Mouse (Mus musculus) heart, embryonic 11.5 days (tissue): ENCODE measurements around the gene Mt2. TPM values are rescaled to one million over a fixed set of nuclear protein-coding genes. Genes with fewer than 3 reads are reported as not detected.

Source experiments
- polyA plus RNA-seq: library from polyadenylated mRNA; unstranded; fragments of >200 nt; fragmentation: Nextera tagmentation; extraction: Ambion mirVana; gene quantifications from 2 replicates; pipeline ENCODE4 v1.2.1, GENCODE M21; 2014

Mt2 gene
- polyA plus RNA-seq, 1 experiment from 2014 or later = 102 TPM

Other genes with a start within 250 kb of the Mt2 start
- gene Amfr, start 159.8 kb upstream of the Mt2 start, polyA plus RNA-seq = 47.3 and 55.0 TPM in 2 replicates
- gene Nudt21, start 135.6 kb upstream of the Mt2 start, polyA plus RNA-seq = 91.3 and 94.6 TPM in 2 replicates
- gene Ogfod1, start 135.5 kb upstream of the Mt2 start, polyA plus RNA-seq = 13.2 and 13.9 TPM in 2 replicates
- 8.7 and 10.6 TPM in 2 replicates for gene Bbs2, start 73.7 kb upstream of the Mt2 start, polyA plus RNA-seq
- gene Mt4, start 35.5 kb upstream of the Mt2 start, polyA plus RNA-seq = not detected in 2 replicates
- gene Mt3, start 20.1 kb upstream of the Mt2 start, polyA plus RNA-seq = 22.7 TPM in 2 replicates
- 270 and 395 TPM in 2 replicates for gene Mt1, start 6.4 kb downstream of the Mt2 start, polyA plus RNA-seq
- gene Nup93, start 41.9 kb downstream of the Mt2 start, polyA plus RNA-seq = 73.4 and 79.1 TPM in 2 replicates
- gene Slc12a3, start 156.5 kb downstream of the Mt2 start, polyA plus RNA-seq = 0.20 TPM in 1 of 2 replicates, not detected in the other
- gene Herpud1, start 213.8 kb downstream of the Mt2 start, polyA plus RNA-seq = 80.5 and 84.1 TPM in 2 replicates